Mouse (Mus musculus): ENCODE data around the gene Usf1. TPM values are rescaled to one million over a fixed set of nuclear protein-coding genes. Genes with fewer than 3 reads are reported as not detected.
A peak's percentile ranks its signal among the peaks of the same experiment; 100 is the strongest.

Gene Usf1
- polyA plus RNA-seq, 1 experiment from 2014 or later = 164 TPM

GRCm38 (mm10) chr1:171424638-171425037 lies 13.5 kb downstream of the Usf1 start:
- H3K4me3 ChIP-seq (ENCODE audit: low read depth, low read length) = no peak overlapping the region
- H3K27me3 ChIP-seq (ENCODE audit: control insufficient read depth, insufficient read depth, low read length) = no peaks in the 10 kb centered on the region
- no peak overlapping the region for H3K27ac ChIP-seq (ENCODE audit: low read depth, low read length)
- H3K4me1 ChIP-seq (ENCODE audit: control insufficient read depth, insufficient read depth, low read length) = no peaks in the 10 kb centered on the region
- ATAC-seq (ENCODE audit: low read depth) = no peak
- H3K4me2 ChIP-seq (ENCODE audit: low read depth, low read length) = no peak overlapping the region
- H3K9me3 ChIP-seq (ENCODE audit: control insufficient read depth, low read length) = no peaks in the 10 kb centered on the region
- WGBS = 86% methylated on average over 5 of the region's 5 CpGs
- no peak overlapping the region for H3K9ac ChIP-seq (replicated peaks; ENCODE audit: low read depth, low read length)
- peaks cover 9% of the 10 kb centered on the region for H3K36me3 ChIP-seq (ENCODE audit: control insufficient read depth, insufficient read depth, low read length)

GRCm38 (mm10) chr1:171425126-171425525 lies 14.0 kb downstream of the Usf1 start:
- Histone ChIP-seq H3K4me3 (ENCODE audit: low read depth, low read length) (no peak overlapping the region), H3K9ac (replicated peaks; ENCODE audit: low read depth, low read length) (no peak overlapping the region), H3K36me3 (ENCODE audit: control insufficient read depth, insufficient read depth, low read length) (peaks cover 5% of the 10 kb centered on the region; the same call in 1 of the 2 replicates), H3K4me1 (ENCODE audit: control insufficient read depth, insufficient read depth, low read length) (no peaks in the 10 kb centered on the region), H3K9me3 (ENCODE audit: control insufficient read depth, low read length) (no peaks in the 10 kb centered on the region), H3K4me2 (ENCODE audit: low read depth, low read length) (no peak overlapping the region), H3K27ac (ENCODE audit: low read depth, low read length) (no peak overlapping the region), H3K27me3 (ENCODE audit: control insufficient read depth, insufficient read depth, low read length) (no peaks in the 10 kb centered on the region)
- 87% methylated on average over 4 of the region's 4 CpGs for WGBS
- ATAC-seq (ENCODE audit: low read depth) = no peak

- no peak overlapping the region for H3K4me3 ChIP-seq (ENCODE audit: low read depth, low read length)
- H3K4me2 ChIP-seq (ENCODE audit: low read depth, low read length) = no peak overlapping the region
- no peak for ATAC-seq (ENCODE audit: low read depth)
- WGBS = 72% methylated on average over 5 of the region's 5 CpGs
- no peak overlapping the region for H3K27ac ChIP-seq (ENCODE audit: low read depth, low read length)
- H3K27me3 ChIP-seq (ENCODE audit: control insufficient read depth, insufficient read depth, low read length) = peaks cover 8% of the 10 kb centered on the region; the same call in 1 of the 2 replicates
- no peak overlapping the region for H3K9ac ChIP-seq (replicated peaks; ENCODE audit: low read depth, low read length)
- H3K9me3 ChIP-seq (ENCODE audit: control insufficient read depth, low read length) = no peaks in the 10 kb centered on the region
- no peaks in the 10 kb centered on the region for H3K4me1 ChIP-seq (ENCODE audit: control insufficient read depth, insufficient read depth, low read length)
- H3K36me3 ChIP-seq (ENCODE audit: control insufficient read depth, insufficient read depth, low read length) = no peaks in the 10 kb centered on the region
Observed at GRCm38 (mm10) chr1:171432158-171432557, 21.0 kb downstream of the Usf1 start.

- no peaks in the 10 kb centered on the region for H3K9me3 ChIP-seq (ENCODE audit: control insufficient read depth, low read length)
- no peak overlapping the region for H3K27ac ChIP-seq (ENCODE audit: low read depth, low read length)
- no peak overlapping the region for H3K4me2 ChIP-seq (ENCODE audit: low read depth, low read length)
- H3K36me3 ChIP-seq (ENCODE audit: control insufficient read depth, insufficient read depth, low read length) = no peaks in the 10 kb centered on the region
- H3K4me3 ChIP-seq (ENCODE audit: low read depth, low read length) = no peak overlapping the region
- no peak for ATAC-seq (ENCODE audit: low read depth)
- H3K9ac ChIP-seq (replicated peaks; ENCODE audit: low read depth, low read length) = no peak overlapping the region
- no peaks in the 10 kb centered on the region for H3K4me1 ChIP-seq (ENCODE audit: control insufficient read depth, insufficient read depth, low read length)
- 4% methylated on average over 7 of the region's 7 CpGs for WGBS
- H3K27me3 ChIP-seq (ENCODE audit: control insufficient read depth, insufficient read depth, low read length) = peaks cover 17% of the 10 kb centered on the region; the same call in 1 of the 2 replicates
Observed at GRCm38 (mm10) chr1:171435288-171435814, 24.2 kb downstream of the Usf1 start.

GRCm38 (mm10) chr1:171435974-171436373 lies 24.9 kb downstream of the Usf1 start:
- Histone ChIP-seq H3K4me3 (ENCODE audit: low read depth, low read length) (no peak overlapping the region), H3K9ac (replicated peaks; ENCODE audit: low read depth, low read length) (no peak overlapping the region), H3K27ac (ENCODE audit: low read depth, low read length) (no peak overlapping the region), H3K4me1 (ENCODE audit: control insufficient read depth, insufficient read depth, low read length) (no peaks in the 10 kb centered on the region), H3K4me2 (ENCODE audit: low read depth, low read length) (no peak overlapping the region), H3K9me3 (ENCODE audit: control insufficient read depth, low read length) (no peaks in the 10 kb centered on the region), H3K36me3 (ENCODE audit: control insufficient read depth, insufficient read depth, low read length) (no peaks in the 10 kb centered on the region), H3K27me3 (ENCODE audit: control insufficient read depth, insufficient read depth, low read length) (peaks cover 17% of the 10 kb centered on the region; the same call in 1 of the 2 replicates)
- no peak for ATAC-seq (ENCODE audit: low read depth)
- WGBS = 46% methylated on average over 1 of the region's 1 CpGs

GRCm38 (mm10) chr1:171437264-171438013 lies 26.3 kb downstream of the Usf1 start, which contains the start of gene F11r:
Gene F11r, plus strand, starts transcription at chr1:171437535.
- ATAC-seq (ENCODE audit: low read depth) = peak; percentile 42
- Histone ChIP-seq H3K9ac (replicated peaks; ENCODE audit: low read depth, low read length) (no peak within 1 kb of the TSS), H3K9me3 (ENCODE audit: control insufficient read depth, low read length) (no peaks in the 10 kb centered on the region), H3K27me3 (ENCODE audit: control insufficient read depth, insufficient read depth, low read length) (peaks cover 17% of the 10 kb centered on the region; the same call in 1 of the 2 replicates), H3K36me3 (ENCODE audit: control insufficient read depth, insufficient read depth, low read length) (no peaks in the 10 kb centered on the region), H3K27ac (ENCODE audit: low read depth, low read length) (no peak within 1 kb of the TSS), H3K4me1 (ENCODE audit: control insufficient read depth, insufficient read depth, low read length) (no peaks in the 10 kb centered on the region), H3K4me2 (ENCODE audit: low read depth, low read length) (peak within 1 kb of the TSS; percentile 38), H3K4me3 (ENCODE audit: low read depth, low read length) (peak within 1 kb of the TSS; percentile 28)
- 1% methylated on average over 46 of the region's 46 CpGs for WGBS

- ATAC-seq (ENCODE audit: low read depth) = no peak; the same call in 1 of the 2 replicates
Observed at GRCm38 (mm10) chr1:171438014-171438670, 27.0 kb downstream of the Usf1 start.

GRCm38 (mm10) chr1:171439072-171439471 lies 28.0 kb downstream of the Usf1 start:
- Histone ChIP-seq H3K27ac (ENCODE audit: low read depth, low read length) (no peak overlapping the region), H3K27me3 (ENCODE audit: control insufficient read depth, insufficient read depth, low read length) (peaks cover 17% of the 10 kb centered on the region; the same call in 1 of the 2 replicates), H3K9me3 (ENCODE audit: control insufficient read depth, low read length) (no peaks in the 10 kb centered on the region), H3K4me1 (ENCODE audit: control insufficient read depth, insufficient read depth, low read length) (no peaks in the 10 kb centered on the region), H3K9ac (replicated peaks; ENCODE audit: low read depth, low read length) (no peak overlapping the region), H3K36me3 (ENCODE audit: control insufficient read depth, insufficient read depth, low read length) (no peaks in the 10 kb centered on the region), H3K4me2 (ENCODE audit: low read depth, low read length) (peak overlapping the region; percentile 26; the same call in 1 of the 2 replicates), H3K4me3 (ENCODE audit: low read depth, low read length) (no peak overlapping the region)
- 34% methylated on average over 8 of the region's 8 CpGs for WGBS
- no peak for ATAC-seq (ENCODE audit: low read depth)

More at GRCm38 (mm10) chr1:171438014-171438670, 27.0 kb downstream of the Usf1 start:
- Histone ChIP-seq H3K36me3 (ENCODE audit: control insufficient read depth, insufficient read depth, low read length) (no peaks in the 10 kb centered on the region), H3K4me3 (ENCODE audit: low read depth, low read length) (peak overlapping the region; percentile 28), H3K9me3 (ENCODE audit: control insufficient read depth, low read length) (no peaks in the 10 kb centered on the region), H3K4me1 (ENCODE audit: control insufficient read depth, insufficient read depth, low read length) (no peaks in the 10 kb centered on the region), H3K4me2 (ENCODE audit: low read depth, low read length) (peak overlapping the region; percentile 38), H3K9ac (replicated peaks; ENCODE audit: low read depth, low read length) (no peak overlapping the region), H3K27ac (ENCODE audit: low read depth, low read length) (no peak overlapping the region), H3K27me3 (ENCODE audit: control insufficient read depth, insufficient read depth, low read length) (peaks cover 17% of the 10 kb centered on the region; the same call in 1 of the 2 replicates)
- WGBS = 2% methylated on average over 18 of the region's 18 CpGs
